Mouse (Mus musculus): ENCODE measurements around the gene Grid2.
"Not testable (repeated sequence)": the region's sequence is repeated elsewhere in the genome, so short reads cannot be mapped to it uniquely, and the experiment has no call there.

Grid2 gene

GRCm38 (mm10) chr6:63255826-63256555, at the start of gene Grid2:
Gene Grid2 (plus strand): TSS chr6:63255876.
- peak; percentile 34 to 72 for DNase-seq (ENCODE audit: low spot score in 2 of 2)

GRCm38 (mm10) chr6:63250738-63251137, 4.9 kb upstream of the Grid2 start:
- DNase-seq (ENCODE audit: low spot score in 2 of 2), result no peak

DNA sequence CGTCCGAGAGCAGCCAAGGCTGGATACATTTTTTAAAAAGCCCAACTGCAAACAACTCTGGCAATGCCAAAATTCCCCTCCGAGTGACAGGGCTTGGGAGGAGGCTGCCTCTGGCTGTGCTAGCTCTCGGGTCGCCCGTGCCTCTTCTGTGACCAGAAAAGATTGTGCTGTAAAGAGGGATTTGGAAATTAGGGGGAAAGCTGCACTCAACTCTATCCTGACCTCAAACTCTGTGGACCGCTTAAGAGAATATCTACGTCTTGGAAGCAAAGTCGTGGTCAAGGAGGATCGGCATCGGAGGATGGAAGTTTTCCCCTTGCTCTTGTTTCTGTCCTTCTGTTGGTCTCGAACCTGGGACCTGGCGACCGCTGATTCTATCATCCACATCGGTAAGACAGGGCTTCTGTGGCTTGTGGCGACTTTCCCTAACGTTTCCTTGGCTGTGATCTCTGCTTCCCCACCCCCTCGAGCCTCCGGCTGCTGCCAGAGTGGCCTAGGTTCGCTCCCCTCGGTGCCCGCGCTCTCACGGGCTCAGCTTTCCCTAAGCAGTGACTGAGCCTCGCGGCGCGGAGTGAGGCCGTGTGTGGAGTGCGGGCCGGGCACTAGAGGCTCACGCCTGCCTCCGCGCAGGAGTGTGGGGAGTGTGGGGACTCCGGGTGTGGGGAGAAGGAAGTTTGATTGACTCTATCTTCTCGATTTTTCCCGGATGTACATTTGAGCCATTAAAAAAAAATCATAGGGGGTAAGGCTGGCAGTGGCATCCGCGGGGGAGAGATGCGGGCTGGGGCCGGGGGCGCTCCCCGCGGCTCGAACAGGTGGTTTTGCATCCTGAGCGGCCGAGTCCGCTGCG, 1.1 kb downstream of the Grid2 start:
- DNase-seq (ENCODE audit: low spot score in 2 of 2), result peak; percentile 28 to 55

DNA sequence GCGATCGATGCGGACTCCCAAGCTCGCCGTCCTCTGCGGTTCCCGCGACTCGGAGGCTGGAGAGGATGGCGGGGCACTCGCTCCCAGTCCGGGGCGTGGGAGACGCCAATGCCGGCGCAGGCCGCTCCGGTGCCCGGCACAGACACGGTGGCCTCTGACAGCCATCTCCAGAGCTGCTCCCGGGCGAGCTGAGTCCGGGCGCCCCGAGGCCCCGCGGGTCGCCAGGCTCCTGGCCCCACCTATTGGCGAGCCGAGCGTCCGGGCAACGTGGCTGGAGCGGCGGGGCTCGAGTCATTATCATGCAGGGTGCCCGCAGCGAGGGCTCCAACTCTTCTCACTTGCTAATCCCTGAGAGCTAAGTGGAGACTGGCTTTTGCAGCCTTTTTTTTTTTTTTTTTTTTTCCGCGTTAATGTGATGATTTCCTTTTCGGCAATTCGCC, 1.8 kb downstream of the Grid2 start:
- peak; percentile 35 to 72 for DNase-seq (ENCODE audit: low spot score in 2 of 2)

DNA sequence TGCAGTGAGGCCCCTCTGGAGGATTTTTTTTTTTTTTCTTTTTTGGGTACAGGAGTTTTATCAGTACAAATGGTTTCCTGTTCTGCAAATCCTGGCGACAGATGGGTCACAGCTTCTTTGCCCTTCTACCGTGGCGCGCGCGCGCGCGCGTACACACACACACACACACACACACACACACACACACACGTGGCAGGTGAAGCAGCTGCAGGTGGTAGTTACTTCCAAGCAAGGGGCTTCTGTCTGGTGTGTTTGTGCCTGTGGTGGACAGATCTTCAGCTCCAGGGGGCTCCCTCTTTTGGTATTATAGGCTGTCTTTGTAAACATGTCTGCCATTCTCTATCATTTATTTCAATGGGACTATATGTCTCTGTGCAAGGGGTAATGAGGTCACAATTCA, 2.2 kb downstream of the Grid2 start:
- DNase-seq (ENCODE audit: low spot score in 2 of 2), result peak in 1 of 2 experiments; percentile 40

GRCm38 (mm10) chr6:63259764-63260163, 4.1 kb downstream of the Grid2 start:
- peak in 1 of 2 experiments; percentile 4 for DNase-seq (ENCODE audit: low spot score in 2 of 2)

DNA sequence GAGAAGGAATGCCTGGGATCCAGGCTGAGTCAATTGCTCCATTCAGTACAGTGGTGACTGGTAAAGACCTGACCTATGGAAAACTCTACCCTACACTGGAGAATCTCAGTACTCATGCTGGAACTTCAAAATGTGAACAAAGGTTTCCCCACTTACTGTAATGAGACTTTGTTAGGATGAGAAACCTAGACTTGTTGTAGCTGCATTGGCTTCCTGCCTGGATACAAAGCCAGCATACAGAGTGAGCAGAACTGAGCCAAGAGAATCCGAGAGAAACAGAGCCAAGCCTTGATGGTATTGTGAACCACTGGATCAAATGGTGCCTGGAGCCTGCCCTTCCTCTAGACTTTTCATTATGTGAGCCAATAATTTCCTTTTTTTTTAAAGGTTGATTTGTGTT, 28.7 kb downstream of the Grid2 start:
- DNase-seq (ENCODE audit: low spot score in 2 of 2), result no peak

DNA sequence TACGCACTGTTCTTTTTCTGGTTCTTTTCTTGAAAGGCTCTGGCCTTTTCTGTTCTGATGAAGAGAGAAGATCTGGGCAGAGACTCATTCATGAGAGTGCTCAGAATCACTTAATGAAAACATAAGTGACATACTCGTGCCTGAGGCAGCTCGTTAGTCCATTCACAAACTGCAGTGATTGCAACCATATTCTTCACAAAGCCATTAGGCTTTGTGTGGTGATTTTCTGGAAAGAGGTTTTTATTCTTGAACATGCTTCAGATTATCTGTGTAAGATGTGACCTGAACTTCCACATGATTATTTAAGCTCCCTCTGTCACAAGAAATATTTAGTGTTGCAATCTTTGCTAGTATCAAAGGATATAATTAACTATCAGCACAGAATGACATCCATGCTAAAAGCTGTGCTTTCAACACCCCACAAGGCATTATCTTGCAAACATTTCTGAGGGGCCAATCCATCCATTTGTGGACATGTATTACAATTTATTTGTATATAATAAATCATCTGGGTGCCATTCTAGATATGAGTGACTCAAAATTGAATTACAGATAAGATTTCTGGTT, 86.8 kb downstream of the Grid2 start:
- DNase-seq (ENCODE audit: low spot score in 2 of 2), result no peak

- no peak for DNase-seq (ENCODE audit: low spot score in 2 of 2)
Observed at GRCm38 (mm10) chr6:63347015-63347414, 91.3 kb downstream of the Grid2 start.

DNA sequence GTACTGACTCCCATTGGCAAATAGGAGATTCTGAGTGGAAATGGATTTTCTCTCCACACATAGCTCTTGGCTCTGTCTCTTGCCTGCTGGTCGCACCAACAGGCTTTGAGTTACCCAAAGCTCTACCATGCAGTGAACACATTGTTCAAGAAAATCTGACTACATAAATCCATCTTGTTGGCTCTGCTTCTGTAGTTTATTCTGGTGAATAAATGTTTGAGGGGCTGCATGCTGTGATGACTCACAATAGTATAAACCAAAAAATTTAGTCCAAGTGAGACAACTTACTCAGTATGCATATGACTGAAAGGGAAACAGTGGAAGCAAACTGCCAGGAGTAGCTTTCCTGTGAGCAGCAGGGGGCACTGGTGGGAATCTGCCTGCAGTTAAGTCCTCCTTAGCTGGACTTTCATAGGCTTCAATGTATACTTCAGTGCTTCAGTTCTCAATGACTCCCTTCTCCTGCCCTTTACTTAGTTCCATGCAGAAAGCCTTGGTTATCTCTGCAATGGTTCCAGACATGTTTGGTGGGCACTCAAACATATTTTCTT, 125.5 kb downstream of the Grid2 start:
- DNase-seq (ENCODE audit: low spot score in 2 of 2), result no peak

DNA sequence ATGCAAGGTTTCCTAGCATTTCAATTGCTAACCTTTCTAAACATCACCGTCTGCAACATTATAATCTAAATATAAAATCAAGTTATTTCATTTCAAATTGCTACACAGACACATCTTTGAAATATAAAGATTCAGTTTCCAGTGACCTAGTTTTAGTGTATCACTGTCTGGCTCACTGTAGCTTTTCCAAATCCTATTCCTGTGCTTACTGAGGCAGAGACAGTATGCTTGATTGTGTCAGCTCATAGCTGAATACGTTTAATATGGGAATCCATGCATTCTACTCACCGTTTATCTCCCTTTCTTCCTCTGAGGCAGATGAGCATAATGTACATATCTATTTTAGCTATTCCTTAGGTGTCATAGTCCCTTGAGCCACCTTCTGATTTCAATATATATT, 146.0 kb downstream of the Grid2 start:
- no peak for DNase-seq (ENCODE audit: low spot score in 2 of 2)

DNA sequence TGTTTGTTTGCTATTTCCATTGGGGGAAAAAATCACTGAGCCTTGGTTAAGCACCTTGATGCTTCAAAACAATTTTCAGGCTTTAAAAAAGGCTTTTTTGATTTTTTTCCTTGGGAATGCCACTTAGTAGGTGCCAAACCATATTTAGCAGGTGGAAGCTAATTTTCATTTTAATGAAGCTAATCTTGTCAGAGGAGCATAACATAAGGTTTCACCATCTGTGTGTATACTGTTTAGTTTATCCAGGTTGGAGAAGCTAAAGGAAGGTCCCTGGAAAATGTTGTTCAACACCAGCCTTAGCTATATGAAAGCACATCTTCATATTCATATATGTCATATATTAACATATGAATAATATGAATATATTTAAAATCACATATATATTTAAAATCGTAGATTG, 161.9 kb downstream of the Grid2 start:
- DNase-seq (ENCODE audit: low spot score in 2 of 2), result no peak

DNA sequence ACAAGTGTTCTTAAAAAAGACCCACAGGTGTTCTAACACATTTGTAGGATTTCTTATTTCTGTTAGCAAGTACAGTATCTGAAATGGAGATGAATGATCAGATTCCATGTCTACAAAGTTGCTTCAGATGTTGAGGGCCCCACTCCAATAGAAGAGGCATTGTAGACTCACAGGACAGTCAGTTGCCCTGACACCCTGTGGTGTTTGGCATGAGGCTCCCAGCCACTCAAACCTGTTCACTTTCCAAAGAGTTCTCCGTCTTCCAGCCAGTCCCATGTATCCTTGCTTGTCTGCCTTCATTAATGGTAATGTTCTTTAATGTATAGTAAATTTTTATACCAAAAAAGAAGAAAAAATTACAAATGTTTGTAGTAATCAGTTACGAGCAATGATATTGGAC, 177.1 kb downstream of the Grid2 start:
- no peak for DNase-seq (ENCODE audit: low spot score in 2 of 2)

DNA sequence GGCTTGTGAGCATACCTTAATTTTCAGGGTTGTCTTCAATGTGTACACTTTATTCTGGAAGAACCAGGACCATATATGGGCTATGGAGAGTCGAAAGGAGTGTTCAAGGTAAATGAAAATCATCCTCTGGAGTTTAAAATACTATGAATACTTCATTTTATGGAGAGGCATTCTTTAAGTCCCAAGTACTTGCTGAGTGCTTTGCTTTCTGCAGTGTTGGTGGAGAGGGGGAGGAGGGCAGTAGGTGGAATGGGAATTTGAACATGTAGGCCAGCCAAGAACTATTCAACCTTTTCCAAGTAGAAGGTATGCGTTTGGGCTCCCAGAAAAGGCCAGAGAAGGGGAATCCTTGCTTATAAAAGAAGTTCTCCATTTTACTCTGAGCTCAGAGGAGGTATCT, 192.5 kb downstream of the Grid2 start:
- no peak for DNase-seq (ENCODE audit: low spot score in 2 of 2)

DNA sequence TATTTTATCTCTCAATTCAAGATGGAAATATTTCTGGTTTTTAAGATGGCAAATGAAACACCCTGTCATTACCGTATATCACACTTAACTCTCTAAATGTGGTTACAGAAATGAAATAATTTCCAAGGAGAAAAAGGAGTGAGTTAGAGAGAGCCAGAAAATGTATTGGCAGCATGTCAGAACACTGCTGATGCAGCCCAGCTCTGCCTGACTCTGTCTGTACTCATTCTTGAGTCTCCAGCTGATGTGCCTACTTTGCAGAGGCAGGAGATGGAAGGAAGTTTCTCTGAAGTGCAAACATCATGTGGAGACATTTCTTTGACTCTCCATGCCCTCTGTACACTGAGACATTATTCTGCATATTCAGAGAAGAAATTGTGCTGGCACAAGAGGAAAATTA, 226.5 kb downstream of the Grid2 start:
- DNase-seq (ENCODE audit: low spot score in 2 of 2), result no peak

GRCm38 (mm10) chr6:63515016-63515415, 259.3 kb downstream of the Grid2 start:
- no peak for DNase-seq (ENCODE audit: low spot score in 2 of 2)

- DNase-seq (ENCODE audit: low spot score in 2 of 2), result no peak
Observed at GRCm38 (mm10) chr6:63515957-63516356, 260.3 kb downstream of the Grid2 start.

- DNase-seq (ENCODE audit: low spot score in 2 of 2), result peak in 1 of 2 experiments; percentile 37
Observed at GRCm38 (mm10) chr6:63531751-63532150, 276.1 kb downstream of the Grid2 start.

DNA sequence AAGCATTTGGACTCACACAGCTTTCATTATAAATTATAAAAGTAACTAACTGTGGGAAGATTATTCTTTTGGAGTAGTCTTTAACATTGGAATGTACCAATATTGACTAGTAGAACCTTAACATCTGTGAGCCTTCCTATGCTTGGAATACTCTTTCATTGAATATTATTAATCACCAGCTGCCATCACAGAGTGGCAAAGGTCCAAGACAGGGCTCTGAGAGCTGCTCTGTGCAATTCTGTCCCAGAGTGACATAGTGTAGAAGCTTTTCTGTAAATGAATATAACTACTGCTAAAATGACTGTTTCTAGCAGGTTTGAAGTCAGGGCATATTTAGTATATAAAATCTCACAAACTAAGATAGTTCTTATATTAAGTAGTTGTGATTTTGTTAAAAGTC, 277.2 kb downstream of the Grid2 start:
- peak in 1 of 2 experiments; percentile 12 for DNase-seq (ENCODE audit: low spot score in 2 of 2)

DNA sequence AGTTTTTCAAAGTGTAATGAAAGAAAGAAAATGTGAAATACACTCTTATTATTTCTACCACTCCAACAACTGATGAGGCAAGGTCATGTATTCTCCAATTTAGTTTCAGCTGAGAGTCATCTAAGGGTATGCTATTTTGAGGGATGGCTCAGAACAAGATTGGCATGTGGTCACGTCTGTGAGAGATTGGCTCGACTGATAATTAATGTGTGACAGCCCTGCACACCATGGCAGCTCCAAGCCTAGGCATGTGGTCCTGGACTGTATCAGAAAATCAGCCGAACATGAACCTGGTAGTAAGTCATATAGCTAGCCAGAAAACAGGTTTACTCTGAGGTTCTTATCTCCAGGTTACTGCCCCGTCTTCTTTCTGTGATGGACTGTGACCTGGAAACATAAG, 292.1 kb downstream of the Grid2 start:
- no peak for DNase-seq (ENCODE audit: low spot score in 2 of 2)

DNA sequence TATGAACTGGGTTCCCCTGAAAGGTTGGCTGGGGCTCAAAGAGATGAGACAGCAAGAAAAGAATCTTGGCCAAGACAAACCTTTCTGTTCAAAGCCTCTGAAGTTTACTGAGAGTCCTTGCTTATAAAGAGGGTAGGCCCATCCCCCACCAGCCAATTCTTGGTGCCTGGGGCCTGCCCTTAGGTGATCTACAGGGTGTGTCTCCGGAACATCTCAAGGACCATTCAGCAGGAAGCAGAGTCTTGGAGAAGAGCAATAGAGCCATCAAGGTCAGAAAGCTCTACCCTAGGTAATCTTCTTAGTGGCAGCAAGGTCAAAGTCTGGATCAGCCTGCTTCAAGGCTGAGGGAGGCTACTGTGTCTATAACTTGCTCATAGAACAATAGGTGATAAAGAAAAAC, 313.1 kb downstream of the Grid2 start:
- DNase-seq (ENCODE audit: low spot score in 2 of 2), result not testable (repeated sequence)

DNA sequence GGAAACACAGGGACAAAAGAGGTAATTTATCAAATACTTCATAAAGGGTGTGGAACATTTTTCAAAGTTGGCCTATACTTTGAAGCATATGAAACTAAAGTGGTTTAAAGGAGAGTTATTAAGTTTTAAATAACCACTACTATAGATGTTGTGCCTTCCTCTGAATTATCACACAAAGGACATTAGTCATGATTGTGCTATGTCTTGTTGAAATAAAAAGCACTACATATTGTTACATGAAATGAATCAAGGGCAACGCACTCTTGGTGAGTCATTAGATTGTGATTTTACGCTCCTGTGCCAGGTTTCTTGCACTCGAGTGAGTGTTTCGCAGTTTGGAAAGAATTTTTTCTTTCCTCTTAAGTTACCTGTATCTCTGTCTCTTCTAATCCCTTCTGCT, 335.0 kb downstream of the Grid2 start:
- no peak for DNase-seq (ENCODE audit: low spot score in 2 of 2)
